Mouse (Mus musculus) liver, embryonic 11.5 days (tissue): ENCODE data around the gene Tbc1d9. TPM values are rescaled to one million over a fixed set of nuclear protein-coding genes. Genes with fewer than 3 reads are reported as not detected.

ENCODE experiments used
- ATAC-seq: fragments of 200-750 bp; cut with Nextera tagmentation; replicated peaks from 2 replicates; pipeline ENCODE4 v1.8.0; 2017; ENCODE audit warnings: moderate number of reproducible peaks, mild to moderate bottlenecking, moderate TSS enrichment, moderate library complexity; ENCODE audit not compliant: low FRiP score
- DNase-seq: peaks from one replicate; pipeline ENCODE4 v3.0.0-alpha.2; 2017; ENCODE audit warnings: low spot score
- H3K27ac ChIP-seq: fragments of 300-500 bp; sonication (generic); 2 replicates; pipeline ENCODE4 v1.5.1; 2014; ENCODE audit warnings: mild to moderate bottlenecking, low read depth, low read length, control low read depth
- H3K27me3 ChIP-seq: fragments of 300-500 bp; sonication (generic); replicated peaks from 2 replicates; pipeline ENCODE4 v1.6.1; 2014; ENCODE audit warnings: low read length, mixed read lengths; ENCODE audit not compliant: control insufficient read depth, insufficient read depth
- H3K36me3 ChIP-seq: fragments of 300-500 bp; sonication (generic); 2 replicates; pipeline ENCODE4 v1.6.1; 2014; ENCODE audit warnings: mild to moderate bottlenecking, low read length, moderate library complexity, mixed read lengths; ENCODE audit not compliant: control insufficient read depth, insufficient read depth
- H3K4me1 ChIP-seq: fragments of 300-500 bp; sonication (generic); replicated peaks from 2 replicates; pipeline ENCODE4 v1.6.1; 2014; ENCODE audit warnings: low read length, mixed read lengths; ENCODE audit not compliant: control insufficient read depth, insufficient read depth
- H3K4me2 ChIP-seq: fragments of 300-500 bp; sonication (generic); 2 replicates; pipeline ENCODE4 v1.6.1; 2014; ENCODE audit warnings: mild to moderate bottlenecking, control low read depth, moderate library complexity
- H3K4me3 ChIP-seq: fragments of 300-500 bp; sonication (generic); 2 replicates; pipeline ENCODE4 v1.5.1; 2014; ENCODE audit warnings: low read depth, low read length, control low read depth
- H3K9ac ChIP-seq: fragments of 300-500 bp; sonication (generic); 2 replicates; pipeline ENCODE4 v1.6.1; 2014; ENCODE audit warnings: low read depth, low read length, control low read depth
- H3K9me3 ChIP-seq: fragments of 300-500 bp; sonication (generic); 2 replicates; pipeline ENCODE4 v1.6.1; 2016; ENCODE audit warnings: low read length, inconsistent platforms, mixed read lengths; ENCODE audit not compliant: control insufficient read depth
- WGBS: fragments of 180-500 bp; shearing (Covaris S2); extraction: QIAGEN DNeasy Blood & Tissue Kit; methylation state at CpG from one replicate; pipeline ENCODE4 v1.1.7; 2014; 5-methylcytosine and 5-hydroxymethylcytosine counted together
- polyA plus RNA-seq: library from polyadenylated mRNA; unstranded; fragments of >200 nt; fragmentation: Nextera tagmentation; extraction: Ambion mirVana; gene quantifications from 2 replicates; pipeline ENCODE4 v1.2.1, GENCODE M21; 2014

Gene Tbc1d9
- polyA plus RNA-seq, 1 experiment from 2014 or later = 0.86 TPM

- no peak overlapping the region for H3K4me3 ChIP-seq
- no peak overlapping the region for H3K27ac ChIP-seq
- H3K9me3 ChIP-seq = no peaks in the 10 kb centered on the region
- H3K9ac ChIP-seq = no peak overlapping the region
- H3K4me1 ChIP-seq = no peaks in the 10 kb centered on the region
- DNase-seq (no peak), ATAC-seq (no peak)
- H3K27me3 ChIP-seq = no peaks in the 10 kb centered on the region
- no peak overlapping the region for H3K4me2 ChIP-seq
- 77% methylated on average over 5 of the region's 5 CpGs for WGBS
- no peaks in the 10 kb centered on the region for H3K36me3 ChIP-seq
Observed at GRCm38 (mm10) chr8:83227336-83227735, 62.2 kb downstream of the Tbc1d9 start.

GRCm38 (mm10) chr8:83233099-83233498 lies 67.9 kb downstream of the Tbc1d9 start:
- Histone ChIP-seq H3K4me2 (no peak overlapping the region), H3K4me3 (no peak overlapping the region), H3K9me3 (no peaks in the 10 kb centered on the region), H3K27me3 (no peaks in the 10 kb centered on the region), H3K36me3 (no peaks in the 10 kb centered on the region), H3K4me1 (no peaks in the 10 kb centered on the region), H3K9ac (no peak overlapping the region), H3K27ac (no peak overlapping the region)
- DNase-seq (no peak), ATAC-seq (no peak)
- 83% methylated on average over 4 of the region's 4 CpGs for WGBS

GRCm38 (mm10) chr8:83239341-83239740 lies 74.2 kb downstream of the Tbc1d9 start:
- no peaks in the 10 kb centered on the region for H3K9me3 ChIP-seq
- no peaks in the 10 kb centered on the region for H3K27me3 ChIP-seq
- ATAC-seq (no peak), DNase-seq (no peak)
- H3K36me3 ChIP-seq = no peaks in the 10 kb centered on the region
- H3K4me2 ChIP-seq = no peak overlapping the region
- H3K27ac ChIP-seq = no peak overlapping the region
- no peak overlapping the region for H3K4me3 ChIP-seq
- no peak overlapping the region for H3K9ac ChIP-seq
- no peaks in the 10 kb centered on the region for H3K4me1 ChIP-seq

GRCm38 (mm10) chr8:83244151-83244550 lies 79.0 kb downstream of the Tbc1d9 start:
- Histone ChIP-seq H3K4me1 (no peaks in the 10 kb centered on the region), H3K4me3 (no peak overlapping the region), H3K36me3 (no peaks in the 10 kb centered on the region), H3K9ac (no peak overlapping the region), H3K9me3 (no peaks in the 10 kb centered on the region), H3K27ac (no peak overlapping the region), H3K4me2 (no peak overlapping the region), H3K27me3 (no peaks in the 10 kb centered on the region)
- ATAC-seq = no peak
- WGBS = 74% methylated on average over 7 of the region's 7 CpGs
- DNase-seq = no peak

GRCm38 (mm10) chr8:83250858-83251257 lies 85.7 kb downstream of the Tbc1d9 start:
- ATAC-seq = no peak

GRCm38 (mm10) chr8:83251362-83252246 lies 86.5 kb downstream of the Tbc1d9 start:
- Histone ChIP-seq H3K9ac (no peak overlapping the region), H3K4me1 (no peaks in the 10 kb centered on the region), H3K4me2 (no peak overlapping the region), H3K27me3 (no peaks in the 10 kb centered on the region), H3K9me3 (no peaks in the 10 kb centered on the region), H3K27ac (no peak overlapping the region), H3K36me3 (no peaks in the 10 kb centered on the region), H3K4me3 (no peak overlapping the region)
- no peak for DNase-seq
- WGBS = 85% methylated on average over 14 of the region's 14 CpGs
- no peak for ATAC-seq

More at GRCm38 (mm10) chr8:83250858-83251257, 85.7 kb downstream of the Tbc1d9 start:
- no peak overlapping the region for H3K9ac ChIP-seq
- no peaks in the 10 kb centered on the region for H3K9me3 ChIP-seq
- no peaks in the 10 kb centered on the region for H3K36me3 ChIP-seq
- no peaks in the 10 kb centered on the region for H3K27me3 ChIP-seq
- no peak for DNase-seq
- no peak overlapping the region for H3K4me3 ChIP-seq
- no peak overlapping the region for H3K4me2 ChIP-seq
- no peaks in the 10 kb centered on the region for H3K4me1 ChIP-seq
- no peak overlapping the region for H3K27ac ChIP-seq
- WGBS = 86% methylated on average over 6 of the region's 6 CpGs

GRCm38 (mm10) chr8:83252791-83253190 lies 87.6 kb downstream of the Tbc1d9 start:
- 65% methylated on average over 5 of the region's 5 CpGs for WGBS
- no peak overlapping the region for H3K9ac ChIP-seq
- no peaks in the 10 kb centered on the region for H3K27me3 ChIP-seq
- no peak overlapping the region for H3K4me2 ChIP-seq
- no peaks in the 10 kb centered on the region for H3K9me3 ChIP-seq
- DNase-seq (no peak), ATAC-seq (no peak)
- H3K4me1 ChIP-seq = no peaks in the 10 kb centered on the region
- no peak overlapping the region for H3K27ac ChIP-seq
- no peaks in the 10 kb centered on the region for H3K36me3 ChIP-seq
- H3K4me3 ChIP-seq = no peak overlapping the region

GRCm38 (mm10) chr8:83257631-83258030 lies 92.5 kb downstream of the Tbc1d9 start:
- H3K4me3 ChIP-seq = no peak overlapping the region
- H3K27ac ChIP-seq = no peak overlapping the region
- H3K9ac ChIP-seq = no peak overlapping the region
- WGBS = 85% methylated on average over 5 of the region's 5 CpGs
- H3K9me3 ChIP-seq = no peaks in the 10 kb centered on the region
- no peaks in the 10 kb centered on the region for H3K4me1 ChIP-seq
- no peaks in the 10 kb centered on the region for H3K36me3 ChIP-seq
- ATAC-seq (no peak), DNase-seq (no peak)
- no peaks in the 10 kb centered on the region for H3K27me3 ChIP-seq
- H3K4me2 ChIP-seq = no peak overlapping the region
